Mouse (Mus musculus): ENCODE measurements around the gene Tigar. TPM values are rescaled to one million over a fixed set of nuclear protein-coding genes. Genes with fewer than 3 reads are reported as not detected.

Gene Tigar
- polyA plus RNA-seq, 1 experiment from 2014 or later: 4.4 TPM

DNA sequence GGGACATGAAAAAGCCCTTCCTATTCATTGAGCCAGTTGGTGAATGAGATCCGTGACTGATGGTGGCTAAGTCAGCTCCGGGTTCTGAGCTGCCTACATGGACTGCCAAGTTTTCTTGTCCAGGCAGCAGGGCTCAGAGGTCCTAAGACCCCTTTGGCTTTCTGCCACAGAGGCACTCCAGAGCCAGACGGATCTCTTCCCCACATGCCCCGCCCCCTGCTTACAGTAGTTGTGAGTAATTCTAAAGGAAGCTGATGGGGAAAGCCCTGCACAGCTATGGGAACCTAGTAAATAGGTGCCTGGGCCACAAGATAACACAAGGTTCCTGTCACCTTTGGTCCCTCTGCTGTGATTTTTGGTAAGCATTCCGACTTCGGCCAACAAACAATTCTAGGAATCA is 64.4 kb downstream of the Tigar start:
- H3K9me3 ChIP-seq (replicated peaks; ENCODE audit: control insufficient read depth, low read length): no peaks in the 10 kb centered on the region
- WGBS: 55% methylated on average over 6 of the region's 6 CpGs
- H3K27ac ChIP-seq (replicated peaks; ENCODE audit: low read depth, low read length): no peak overlapping the region
- H3K4me2 ChIP-seq (ENCODE audit: low read depth, low read length): no peak overlapping the region
- no peaks in the 10 kb centered on the region for H3K36me3 ChIP-seq (replicated peaks; ENCODE audit: control insufficient read depth, insufficient read depth, low read depth, low read length)
- DNase-seq (ENCODE audit: low spot score) (no peak), ATAC-seq (replicated peaks; ENCODE audit: insufficient number of reproducible peaks, low FRiP score, low TSS enrichment, low read depth) (no peak)
- no peaks in the 10 kb centered on the region for H3K27me3 ChIP-seq (ENCODE audit: control insufficient read depth, insufficient read depth, low read length)
- no peak overlapping the region for H3K9ac ChIP-seq (replicated peaks; ENCODE audit: low read length)
- H3K4me1 ChIP-seq (ENCODE audit: control insufficient read depth, insufficient read depth, low read length): no peaks in the 10 kb centered on the region
- no peak overlapping the region for H3K4me3 ChIP-seq (ENCODE audit: low read depth, low read length)

Other genes with a start within 250 kb of the Tigar start
- 0.15 TPM in 1 of 2 replicates, not detected in the other for gene Dyrk4, start 187.7 kb downstream of the Tigar start, polyA plus RNA-seq (2014; fragmentation: Nextera tagmentation; extraction: Ambion mirVana)
- 87.3 and 92.6 TPM in 2 replicates for gene Rad51ap1, start 170.0 kb downstream of the Tigar start, polyA plus RNA-seq (2014; fragmentation: Nextera tagmentation; extraction: Ambion mirVana)
- 15.5 and 17.9 TPM in 2 replicates for gene D6Wsu163e, start 169.6 kb downstream of the Tigar start, polyA plus RNA-seq (2014; fragmentation: Nextera tagmentation; extraction: Ambion mirVana)
- 0.17 TPM in 1 of 2 replicates, not detected in the other for gene Fgf6, start 94.0 kb downstream of the Tigar start, polyA plus RNA-seq (2014; fragmentation: Nextera tagmentation; extraction: Ambion mirVana)
- not detected in 2 replicates for gene Fgf23, start 36.7 kb downstream of the Tigar start, polyA plus RNA-seq (2014; fragmentation: Nextera tagmentation; extraction: Ambion mirVana)
- 957 and 1,016 TPM in 2 replicates for gene Ccnd2, start 42.6 kb upstream of the Tigar start, polyA plus RNA-seq (2014; fragmentation: Nextera tagmentation; extraction: Ambion mirVana)

Measured in embryonic facial prominence, embryonic 11.5 days (tissue).